Comparison of ENCODE assay signal across 8 mouse cellular contexts in genomic region chr1:159290219-159290618, GRCm38 (mm10). TPM values are rescaled to one million over a fixed set of nuclear protein-coding genes. Genes with fewer than 3 reads are reported as not detected.
DNase-seq lines count a peak whose midpoint lies in the region; ATAC-seq and TF ChIP-seq lines count a peak whose summit lies in the region.

No protein-coding gene starts in this region.

- no peak for ATAC-seq in embryonic facial prominence, embryonic 11.5 days (replicated peaks; ENCODE audit: insufficient number of reproducible peaks, low FRiP score, low TSS enrichment, low read depth)

- H3K27me3 ChIP-seq in embryonic facial prominence, embryonic 11.5 days (ENCODE audit: control insufficient read depth, insufficient read depth, low read length) = no peaks in the 10 kb centered on the region
- H3K27me3 ChIP-seq in embryonic facial prominence, embryonic 10.5 days (replicated peaks; ENCODE audit: low read depth, poor library complexity, severe bottlenecking) = no peaks in the 10 kb centered on the region
- H3K27me3 ChIP-seq in E14TG2a.4 (ENCODE audit: insufficient read depth, low read length) = no peaks in the 10 kb centered on the region

- H3K4me3 ChIP-seq in embryonic facial prominence, embryonic 11.5 days (ENCODE audit: low read depth, low read length) = no peak overlapping the region
- no peak overlapping the region for H3K4me3 ChIP-seq in embryonic facial prominence, embryonic 10.5 days
- H3K4me3 ChIP-seq in E14TG2a.4 (replicated peaks; ENCODE audit: low read length) = no peak overlapping the region

- no peak overlapping the region for H3K9ac ChIP-seq in embryonic facial prominence, embryonic 11.5 days (replicated peaks; ENCODE audit: low read length)

- no peak overlapping the region for H3K27ac ChIP-seq in embryonic facial prominence, embryonic 11.5 days (replicated peaks; ENCODE audit: low read depth, low read length)
- H3K27ac ChIP-seq in embryonic facial prominence, embryonic 10.5 days (replicated peaks) = no peak overlapping the region

- peak; percentile 40 for TF ChIP-seq CTCF in E14TG2a.4 (conservative IDR thresholded peaks at IDR 0.05; ENCODE audit: low read length)

- peak; percentile 57 for DNase-seq in embryonic facial prominence, embryonic 11.5 days (ENCODE audit: low spot score)
- DNase-seq in embryonic facial prominence, embryonic 10.5 days (ENCODE audit: low spot score) = no peak
- peak; percentile 19 for DNase-seq in layer of hippocampus, adult 9-11 months
- DNase-seq in layer of hippocampus, postnatal 36 days = no peak
- DNase-seq in forelimb bud, embryonic 11.5 days (ENCODE audit: low read depth, low spot score) = peak; percentile 6
- DNase-seq in spleen, postnatal 10 days (ENCODE audit: low spot score in 2 of 2) = no peak
- no peak for DNase-seq in thymus, postnatal 4 days

- no peaks in the 10 kb centered on the region for H3K9me3 ChIP-seq in embryonic facial prominence, embryonic 11.5 days (replicated peaks; ENCODE audit: control insufficient read depth, low read length)
- H3K9me3 ChIP-seq in embryonic facial prominence, embryonic 10.5 days = no peaks in the 10 kb centered on the region
- H3K9me3 ChIP-seq in E14TG2a.4 (ENCODE audit: low read length) = no peaks in the 10 kb centered on the region

- no peak overlapping the region for H3K4me2 ChIP-seq in embryonic facial prominence, embryonic 11.5 days (ENCODE audit: low read depth, low read length)

- no peaks in the 10 kb centered on the region for H3K36me3 ChIP-seq in embryonic facial prominence, embryonic 11.5 days (replicated peaks; ENCODE audit: control insufficient read depth, insufficient read depth, low read depth, low read length)
- H3K36me3 ChIP-seq in embryonic facial prominence, embryonic 10.5 days (replicated peaks) = peaks cover 54% of the 10 kb centered on the region
- peaks cover 32% of the 10 kb centered on the region for H3K36me3 ChIP-seq in E14TG2a.4 (ENCODE audit: insufficient read depth, low read length)

- no peaks in the 10 kb centered on the region for H3K4me1 ChIP-seq in embryonic facial prominence, embryonic 11.5 days (ENCODE audit: control insufficient read depth, insufficient read depth, low read length)
- H3K4me1 ChIP-seq in embryonic facial prominence, embryonic 10.5 days = no peaks in the 10 kb centered on the region
- peaks cover 22% of the 10 kb centered on the region for H3K4me1 ChIP-seq in E14TG2a.4 (replicated peaks; ENCODE audit: low read depth, low read length)

RNA-seq across cellular contexts. Expression of gene Cop1, which starts 58.1 kb away (rescaled TPM):
- 118 and 150 TPM in 2 replicates for polyA plus RNA-seq in embryonic facial prominence, embryonic 11.5 days (2014; fragmentation: Nextera tagmentation; extraction: Ambion mirVana)
- 45.7 and 68.3 TPM in 2 replicates for polyA plus RNA-seq in embryonic facial prominence, embryonic 10.5 days (2016; fragmentation: Nextera tagmentation; extraction: Ambion mirVana)
- 100 to 1,000 TPM; 138 to 144 TPM for total RNA-seq in layer of hippocampus, postnatal 36 days (2021)

Comparison
In these comparisons a context has a peak if more than half of its experiments do, and no peak if none do; other contexts are left out.
1. DNase-seq: peak in embryonic facial prominence, embryonic 11.5 days (single experiment), layer of hippocampus, adult 9-11 months (single experiment) and forelimb bud, embryonic 11.5 days (single experiment); none in embryonic facial prominence, embryonic 10.5 days (single experiment), layer of hippocampus, postnatal 36 days (0 of 2), spleen, postnatal 10 days (0 of 2) and thymus, postnatal 4 days (single experiment).